Mouse (Mus musculus): ENCODE measurements at regions not wholly inside any gene's neighbourhood (a gene's known extent, or its start where the extent isn't known, plus 50 kb on each side); places are given as distances from the start of the nearest gene placed in this dataset.

DNA sequence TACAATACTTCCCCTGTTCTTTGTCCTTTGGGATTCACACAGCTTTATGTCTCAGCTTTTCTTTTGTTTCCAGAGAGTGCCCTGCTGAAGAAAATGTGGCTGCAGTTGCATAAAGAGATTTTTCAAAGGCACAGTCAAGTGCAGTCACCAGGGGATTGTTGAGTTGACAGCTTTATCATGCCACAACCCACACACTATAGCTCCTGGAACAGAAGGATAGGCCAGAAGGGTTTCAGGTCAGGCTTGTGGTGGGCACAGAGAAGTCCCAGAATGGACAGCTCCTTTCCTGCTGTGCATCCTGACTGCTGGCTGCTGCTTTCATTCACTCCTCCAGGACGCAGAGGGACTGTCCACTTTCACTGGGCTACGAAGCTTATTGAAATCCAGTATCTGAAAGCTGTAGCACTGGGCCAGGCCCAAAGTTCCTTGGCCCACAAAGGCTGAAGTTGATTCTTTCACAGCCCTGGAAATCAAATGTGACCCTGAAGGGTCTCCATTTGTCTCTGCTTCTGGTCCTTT, 119.6 kb upstream of the Slc24a5 start:
- DNase-seq (ENCODE audit: low spot score): peak; percentile 24
- peak; percentile 62 for ATAC-seq (ENCODE audit: low FRiP score)

DNA sequence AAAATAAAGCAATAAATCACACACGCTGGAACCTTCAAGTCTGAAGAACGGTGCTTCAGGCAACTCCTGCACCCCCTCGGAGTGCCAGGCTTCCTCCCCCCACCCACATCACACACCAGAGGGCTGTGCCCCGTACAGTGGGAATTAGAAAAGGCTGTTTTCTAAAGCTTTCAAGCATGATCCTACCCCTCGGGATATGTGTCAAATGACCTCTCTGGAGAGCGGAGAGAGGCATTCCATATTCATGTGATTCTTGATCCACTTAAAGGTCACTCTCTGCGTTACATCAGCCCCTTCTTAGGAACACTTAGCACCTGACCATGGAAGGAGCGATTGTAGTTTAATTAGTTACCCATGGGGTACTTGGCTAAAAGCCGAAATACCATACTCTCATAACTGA, 119.1 kb upstream of the Slc24a5 start:
- WGBS: 42% methylated on average over 9 of the region's 9 CpGs
- no peak overlapping the region for H3K4me3 ChIP-seq (ENCODE audit: low read depth, low read length)
- H3K36me3 ChIP-seq (ENCODE audit: control insufficient read depth, insufficient read depth, low read length): no peaks in the 10 kb centered on the region
- H3K4me1 ChIP-seq (replicated peaks; ENCODE audit: control insufficient read depth, insufficient read depth, low read length): peaks cover 2% of the 10 kb centered on the region; the same call in 1 of the 2 replicates
- H3K27me3 ChIP-seq (ENCODE audit: control insufficient read depth, insufficient read depth, low read length): 0 out of 2 replicates have a peak, but pooled peaks cover 3% of the 10 kb centered on the region
- no peak overlapping the region for H3K4me2 ChIP-seq (replicated peaks; ENCODE audit: low read depth, low read length)
- no peak overlapping the region for H3K27ac ChIP-seq (ENCODE audit: low read depth, low read length)
- no peaks in the 10 kb centered on the region for H3K9me3 ChIP-seq (ENCODE audit: control insufficient read depth, low read length)
- no peak overlapping the region for H3K9ac ChIP-seq (ENCODE audit: low read depth, low read length)
- ATAC-seq (ENCODE audit: low FRiP score): peak; percentile 67
- no peak for DNase-seq (ENCODE audit: low spot score)

More for the DNA sequence above, 119.6 kb upstream of the Slc24a5 start:
- peak overlapping the region; percentile 39; the same call in 1 of the 2 replicates for H3K27ac ChIP-seq (ENCODE audit: low read depth, low read length)
- H3K9ac ChIP-seq (ENCODE audit: low read depth, low read length): no peak overlapping the region
- WGBS: 20% methylated on average over 2 of the region's 2 CpGs
- no peak overlapping the region for H3K4me2 ChIP-seq (replicated peaks; ENCODE audit: low read depth, low read length)
- H3K27me3 ChIP-seq (ENCODE audit: control insufficient read depth, insufficient read depth, low read length): 0 out of 2 replicates have a peak, but pooled peaks cover 3% of the 10 kb centered on the region
- no peaks in the 10 kb centered on the region for H3K9me3 ChIP-seq (ENCODE audit: control insufficient read depth, low read length)
- no peak overlapping the region for H3K4me3 ChIP-seq (ENCODE audit: low read depth, low read length)
- H3K36me3 ChIP-seq (ENCODE audit: control insufficient read depth, insufficient read depth, low read length): no peaks in the 10 kb centered on the region
- H3K4me1 ChIP-seq (replicated peaks; ENCODE audit: control insufficient read depth, insufficient read depth, low read length): peaks cover 2% of the 10 kb centered on the region; the same call in 1 of the 2 replicates

DNA sequence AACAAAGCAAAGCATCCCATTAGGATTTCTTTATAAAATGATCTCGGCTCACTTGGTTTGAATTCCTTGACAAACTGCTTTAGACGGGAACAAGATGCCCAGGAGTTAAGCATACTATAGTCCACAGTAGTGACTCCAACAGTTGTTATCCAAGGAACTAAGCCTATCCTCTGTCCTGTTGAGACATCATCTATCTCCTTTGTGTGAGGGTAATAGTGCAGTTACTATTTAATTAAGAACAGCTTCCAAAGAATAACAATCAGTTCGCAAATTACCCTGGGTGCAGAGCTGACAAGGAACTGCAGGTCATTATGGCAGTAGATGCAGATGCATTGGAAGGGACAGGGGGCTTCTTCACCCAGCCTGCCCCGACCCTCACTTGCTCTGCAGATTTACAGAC, 115.7 kb upstream of the Slc24a5 start:
- no peak overlapping the region for H3K9ac ChIP-seq (ENCODE audit: low read depth, low read length)
- 50% methylated on average over 4 of the region's 4 CpGs for WGBS

DNA sequence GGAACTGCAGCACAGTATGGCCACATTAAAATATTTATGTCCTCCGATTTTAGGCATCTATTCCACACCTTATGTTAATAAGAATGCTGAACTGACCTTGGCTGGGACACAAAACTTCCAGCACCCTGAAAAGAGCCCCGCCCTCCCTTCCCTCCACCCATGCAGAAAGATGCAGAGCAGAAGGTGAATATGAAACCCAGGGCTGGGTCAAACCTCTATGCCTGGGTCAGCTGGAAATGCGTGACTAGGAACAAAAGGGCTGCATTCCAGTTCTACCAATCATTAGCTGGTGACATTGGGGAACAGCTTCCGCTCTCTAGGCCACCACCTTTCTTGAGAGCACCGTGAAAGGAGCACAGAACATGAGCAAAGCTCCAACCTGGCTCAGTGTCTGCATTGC, 114.9 kb upstream of the Slc24a5 start:
- no peak overlapping the region for H3K27ac ChIP-seq (ENCODE audit: low read depth, low read length)
- WGBS: 68% methylated on average over 5 of the region's 5 CpGs
- no peak overlapping the region for H3K4me3 ChIP-seq (ENCODE audit: low read depth, low read length)
- H3K4me1 ChIP-seq (replicated peaks; ENCODE audit: control insufficient read depth, insufficient read depth, low read length): peaks cover 2% of the 10 kb centered on the region; the same call in 1 of the 2 replicates
- H3K9me3 ChIP-seq (ENCODE audit: control insufficient read depth, low read length): no peaks in the 10 kb centered on the region
- ATAC-seq (ENCODE audit: low FRiP score) (no peak), DNase-seq (ENCODE audit: low spot score) (no peak)
- no peak overlapping the region for H3K4me2 ChIP-seq (replicated peaks; ENCODE audit: low read depth, low read length)
- no peaks in the 10 kb centered on the region for H3K36me3 ChIP-seq (ENCODE audit: control insufficient read depth, insufficient read depth, low read length)
- H3K9ac ChIP-seq (ENCODE audit: low read depth, low read length): no peak overlapping the region
- 0 out of 2 replicates have a peak, but pooled peaks cover 3% of the 10 kb centered on the region for H3K27me3 ChIP-seq (ENCODE audit: control insufficient read depth, insufficient read depth, low read length)

More for the DNA sequence above, 115.7 kb upstream of the Slc24a5 start:
- Histone ChIP-seq H3K9me3 (ENCODE audit: control insufficient read depth, low read length) (no peaks in the 10 kb centered on the region), H3K4me1 (replicated peaks; ENCODE audit: control insufficient read depth, insufficient read depth, low read length) (peaks cover 2% of the 10 kb centered on the region; the same call in 1 of the 2 replicates), H3K36me3 (ENCODE audit: control insufficient read depth, insufficient read depth, low read length) (no peaks in the 10 kb centered on the region), H3K4me3 (ENCODE audit: low read depth, low read length) (no peak overlapping the region), H3K4me2 (replicated peaks; ENCODE audit: low read depth, low read length) (no peak overlapping the region), H3K27ac (ENCODE audit: low read depth, low read length) (no peak overlapping the region), H3K27me3 (ENCODE audit: control insufficient read depth, insufficient read depth, low read length) (0 out of 2 replicates have a peak, but pooled peaks cover 3% of the 10 kb centered on the region)
- ATAC-seq (ENCODE audit: low FRiP score) (no peak), DNase-seq (ENCODE audit: low spot score) (no peak)

DNA sequence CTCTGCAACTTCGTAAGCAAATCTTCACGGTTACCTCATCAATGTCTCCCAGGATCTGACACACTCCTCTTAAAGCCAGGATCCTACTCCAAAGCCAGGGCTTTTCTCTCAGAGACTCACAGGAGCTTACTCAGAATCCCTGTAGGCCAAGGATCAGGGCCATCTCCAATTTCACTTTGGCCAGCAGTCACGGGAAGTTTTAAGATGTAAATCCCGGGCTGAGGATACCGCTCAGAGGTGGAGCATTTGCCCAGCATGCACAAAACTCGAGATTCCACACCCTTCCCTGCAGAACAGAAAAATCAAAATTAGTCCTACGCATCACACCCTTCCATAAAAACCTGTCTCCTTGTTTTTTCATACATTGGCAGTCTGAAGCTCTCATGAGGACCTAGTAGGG, 112.1 kb upstream of the Slc24a5 start:
- Histone ChIP-seq H3K36me3 (ENCODE audit: control insufficient read depth, insufficient read depth, low read length) (no peaks in the 10 kb centered on the region), H3K4me1 (replicated peaks; ENCODE audit: control insufficient read depth, insufficient read depth, low read length) (no peaks in the 10 kb centered on the region), H3K27me3 (ENCODE audit: control insufficient read depth, insufficient read depth, low read length) (no peaks in the 10 kb centered on the region), H3K4me2 (replicated peaks; ENCODE audit: low read depth, low read length) (no peak overlapping the region), H3K27ac (ENCODE audit: low read depth, low read length) (no peak overlapping the region), H3K9me3 (ENCODE audit: control insufficient read depth, low read length) (no peaks in the 10 kb centered on the region), H3K9ac (ENCODE audit: low read depth, low read length) (no peak overlapping the region), H3K4me3 (ENCODE audit: low read depth, low read length) (no peak overlapping the region)
- no peak for ATAC-seq (ENCODE audit: low FRiP score)
- 34% methylated on average over 7 of the region's 7 CpGs for WGBS
- no peak for DNase-seq (ENCODE audit: low spot score)

DNA sequence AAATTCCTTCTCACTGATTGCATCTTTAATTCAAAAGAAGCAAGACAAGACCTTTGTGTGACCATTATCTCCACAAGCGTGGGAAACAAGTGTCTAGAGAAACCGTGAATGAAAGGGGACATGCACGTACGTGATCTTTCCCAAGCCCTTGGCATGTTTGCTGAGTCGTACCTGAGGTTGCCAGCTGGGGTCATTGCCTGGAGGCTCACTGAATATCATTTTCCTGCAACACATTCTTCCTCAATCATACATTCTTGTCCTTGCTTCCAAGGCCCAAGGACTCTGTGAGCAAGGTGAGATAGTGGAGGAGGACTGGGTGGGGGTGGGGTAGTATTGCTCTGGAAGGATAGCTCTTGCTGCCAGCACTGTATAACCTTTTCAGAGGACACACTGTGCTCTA, 108.5 kb upstream of the Slc24a5 start:
- no peaks in the 10 kb centered on the region for H3K9me3 ChIP-seq (ENCODE audit: control insufficient read depth, low read length)
- no peaks in the 10 kb centered on the region for H3K36me3 ChIP-seq (ENCODE audit: control insufficient read depth, insufficient read depth, low read length)
- H3K9ac ChIP-seq (ENCODE audit: low read depth, low read length): no peak overlapping the region
- DNase-seq (ENCODE audit: low spot score) (no peak), ATAC-seq (ENCODE audit: low FRiP score) (no peak)
- H3K4me1 ChIP-seq (replicated peaks; ENCODE audit: control insufficient read depth, insufficient read depth, low read length): no peaks in the 10 kb centered on the region
- no peak overlapping the region for H3K4me2 ChIP-seq (replicated peaks; ENCODE audit: low read depth, low read length)
- H3K27ac ChIP-seq (ENCODE audit: low read depth, low read length): no peak overlapping the region
- H3K27me3 ChIP-seq (ENCODE audit: control insufficient read depth, insufficient read depth, low read length): no peaks in the 10 kb centered on the region
- 85% methylated on average over 5 of the region's 5 CpGs for WGBS
- no peak overlapping the region for H3K4me3 ChIP-seq (ENCODE audit: low read depth, low read length)

DNA sequence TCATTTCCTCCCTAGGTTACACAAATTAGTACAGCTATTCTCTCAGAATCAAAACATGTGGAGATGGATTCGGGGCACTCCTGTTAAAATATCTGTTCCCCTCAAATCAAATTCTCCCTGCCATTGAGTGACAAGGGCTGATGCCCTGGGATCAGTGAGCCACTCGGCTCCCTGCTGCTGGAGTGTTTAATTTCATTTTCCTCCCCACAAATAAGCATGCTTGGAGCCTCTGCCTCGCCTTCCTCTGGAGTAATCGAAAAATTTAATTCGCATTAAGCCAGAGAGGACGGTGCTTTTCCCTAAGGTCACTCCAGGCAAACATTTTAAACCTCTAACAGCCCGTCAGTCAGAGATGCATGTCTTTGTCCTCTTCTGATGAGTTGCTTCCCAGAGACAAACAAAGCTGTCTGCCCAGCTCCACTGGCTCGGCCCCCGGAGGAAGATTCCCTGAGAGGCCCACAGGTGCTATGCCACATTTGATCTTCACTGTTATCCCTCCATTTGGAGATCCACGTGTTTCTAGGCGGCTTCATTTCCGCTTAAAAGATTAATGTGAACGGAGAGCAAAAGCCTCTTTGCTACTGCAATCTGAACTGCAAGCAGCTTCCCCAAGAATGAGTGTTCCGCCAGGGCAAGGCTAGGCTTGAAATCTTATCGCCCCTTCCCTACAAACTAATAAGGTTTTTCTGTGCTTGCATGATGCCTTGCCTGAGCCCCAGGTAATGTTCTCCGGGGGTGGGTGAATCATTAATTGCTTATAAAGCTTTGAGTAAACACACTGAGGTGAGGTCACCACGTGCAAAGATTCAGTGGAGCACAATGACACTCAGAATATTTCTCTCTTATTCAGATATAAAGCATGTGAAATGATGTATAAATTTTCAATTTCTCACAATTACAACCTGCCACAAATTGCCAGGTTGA, 95.8 kb upstream of the Slc24a5 start:
- Histone ChIP-seq H3K4me2 (replicated peaks; ENCODE audit: low read depth, low read length) (no peak overlapping the region), H3K4me1 (replicated peaks; ENCODE audit: control insufficient read depth, insufficient read depth, low read length) (no peaks in the 10 kb centered on the region), H3K4me3 (ENCODE audit: low read depth, low read length) (no peak overlapping the region), H3K27me3 (ENCODE audit: control insufficient read depth, insufficient read depth, low read length) (no peaks in the 10 kb centered on the region), H3K36me3 (ENCODE audit: control insufficient read depth, insufficient read depth, low read length) (no peaks in the 10 kb centered on the region), H3K27ac (ENCODE audit: low read depth, low read length) (0 out of 2 replicates have a peak overlapping the region, but pooled peaks have one; percentile 42), H3K9ac (ENCODE audit: low read depth, low read length) (no peak overlapping the region), H3K9me3 (ENCODE audit: control insufficient read depth, low read length) (no peaks in the 10 kb centered on the region)
- 44% methylated on average over 17 of the region's 17 CpGs for WGBS
- peak; percentile 57; the same call in 1 of the 2 replicates for ATAC-seq (ENCODE audit: low FRiP score)
- peak; percentile 15 for DNase-seq (ENCODE audit: low spot score)

DNA sequence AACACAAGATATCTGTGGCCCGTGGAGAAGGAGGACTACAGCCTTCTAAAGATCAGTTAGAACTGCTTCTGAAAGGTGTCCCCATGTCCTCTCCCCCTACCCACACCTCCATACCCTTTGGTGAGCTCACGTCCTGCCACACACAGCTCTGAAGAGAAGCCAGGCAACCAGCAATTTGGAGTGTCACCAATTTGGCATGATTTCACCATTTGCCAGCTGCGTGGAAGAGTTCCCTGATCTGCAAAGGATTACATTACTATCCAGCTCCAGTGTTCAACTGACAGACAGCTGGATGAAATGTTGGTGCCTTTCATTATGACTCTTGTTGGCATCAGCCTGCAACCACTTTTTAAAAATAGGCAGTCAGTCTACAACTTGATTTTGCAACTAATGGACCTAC, 92.8 kb upstream of the Slc24a5 start:
- Histone ChIP-seq H3K4me1 (replicated peaks; ENCODE audit: control insufficient read depth, insufficient read depth, low read length) (no peaks in the 10 kb centered on the region), H3K9ac (ENCODE audit: low read depth, low read length) (no peak overlapping the region), H3K27me3 (ENCODE audit: control insufficient read depth, insufficient read depth, low read length) (no peaks in the 10 kb centered on the region), H3K36me3 (ENCODE audit: control insufficient read depth, insufficient read depth, low read length) (no peaks in the 10 kb centered on the region), H3K4me3 (ENCODE audit: low read depth, low read length) (no peak overlapping the region), H3K27ac (ENCODE audit: low read depth, low read length) (no peak overlapping the region), H3K4me2 (replicated peaks; ENCODE audit: low read depth, low read length) (no peak overlapping the region), H3K9me3 (ENCODE audit: control insufficient read depth, low read length) (no peaks in the 10 kb centered on the region)
- DNase-seq (ENCODE audit: low spot score) (no peak), ATAC-seq (ENCODE audit: low FRiP score) (no peak)
- WGBS: 79% methylated on average over 3 of the region's 3 CpGs
